Mouse (Mus musculus) lung, postnatal 0 days (tissue): ENCODE data around the gene Gm49340. TPM values are rescaled to one million over a fixed set of nuclear protein-coding genes. Genes with fewer than 3 reads are reported as not detected.
"Not testable (repeated sequence)": the region's sequence is repeated elsewhere in the genome, so short reads cannot be mapped to it uniquely, and the experiment has no call there.

Experiments used
- ATAC-seq: fragments of 200-750 bp; cut with Nextera tagmentation; 2 replicates; pipeline ENCODE4 v1.8.0; 2017; ENCODE audit warnings: moderate library complexity
- DNase-seq: peaks from one replicate; pipeline ENCODE4 v3.0.0-alpha.2; 2016; ENCODE audit warnings: low spot score
- H3K27ac ChIP-seq: fragments of 300-500 bp; sonication (generic); 2 replicates; pipeline ENCODE4 v1.5.1; 2014; ENCODE audit warnings: antibody characterized with exemption, mild to moderate bottlenecking, low read length, mixed read lengths
- H3K27me3 ChIP-seq: fragments of 300-500 bp; sonication (generic); replicated peaks from 2 replicates; pipeline ENCODE4 v1.6.1; 2014; ENCODE audit warnings: low read length, mixed read lengths; ENCODE audit not compliant: insufficient read depth
- H3K36me3 ChIP-seq: fragments of 300-500 bp; sonication (generic); 2 replicates; pipeline ENCODE4 v1.6.1; 2014; ENCODE audit warnings: low read length, mixed read lengths; ENCODE audit not compliant: insufficient read depth
- H3K4me1 ChIP-seq: fragments of 300-500 bp; sonication (generic); 2 replicates; pipeline ENCODE4 v1.6.1; 2014; ENCODE audit warnings: antibody characterized with exemption, low read depth, low read length, mixed read lengths; ENCODE audit not compliant: insufficient read depth
- H3K4me2 ChIP-seq: fragments of 300-500 bp; sonication (generic); replicated peaks from 2 replicates; pipeline ENCODE4 v1.6.1; 2014; ENCODE audit warnings: low read depth, mild to moderate bottlenecking, low read length, moderate library complexity, mixed read lengths
- H3K4me3 ChIP-seq: fragments of 300-500 bp; sonication (generic); 2 replicates; pipeline ENCODE4 v1.5.1; 2014; ENCODE audit warnings: low read depth, low read length
- H3K9ac ChIP-seq: fragments of 300-500 bp; sonication (generic); replicated peaks from 2 replicates; pipeline ENCODE4 v1.6.1; 2014; ENCODE audit warnings: low read depth, mild to moderate bottlenecking
- H3K9me3 ChIP-seq: fragments of 300-500 bp; sonication (generic); 2 replicates; pipeline ENCODE4 v1.6.1; 2016; ENCODE audit warnings: low read length, mixed read lengths
- CTCF ChIP-seq: IDR thresholded peaks from 2 replicates; pipeline ENCODE4 v1.5.1; 2016; ENCODE audit warnings: antibody characterized with exemption, mild to moderate bottlenecking
- EP300 ChIP-seq: IDR thresholded peaks from 2 replicates; pipeline ENCODE4 v1.6.1; 2016; ENCODE audit warnings: antibody characterized with exemption, mild to moderate bottlenecking, control low read depth
- WGBS: fragments of 180-500 bp; shearing (Covaris S2); extraction: QIAGEN DNeasy Blood & Tissue Kit; methylation state at CpG from one replicate; pipeline ENCODE4 v1.1.7; 2014; 5-methylcytosine and 5-hydroxymethylcytosine counted together
- polyA plus RNA-seq: library from polyadenylated mRNA; unstranded; fragments of >200 nt; fragmentation: Nextera tagmentation; extraction: Ambion mirVana; gene quantifications from 2 replicates; pipeline ENCODE4 v1.2.1, GENCODE M21; 2015

Gm49340 gene
- polyA plus RNA-seq, 1 experiment from 2014 or later = not detected

DNA sequence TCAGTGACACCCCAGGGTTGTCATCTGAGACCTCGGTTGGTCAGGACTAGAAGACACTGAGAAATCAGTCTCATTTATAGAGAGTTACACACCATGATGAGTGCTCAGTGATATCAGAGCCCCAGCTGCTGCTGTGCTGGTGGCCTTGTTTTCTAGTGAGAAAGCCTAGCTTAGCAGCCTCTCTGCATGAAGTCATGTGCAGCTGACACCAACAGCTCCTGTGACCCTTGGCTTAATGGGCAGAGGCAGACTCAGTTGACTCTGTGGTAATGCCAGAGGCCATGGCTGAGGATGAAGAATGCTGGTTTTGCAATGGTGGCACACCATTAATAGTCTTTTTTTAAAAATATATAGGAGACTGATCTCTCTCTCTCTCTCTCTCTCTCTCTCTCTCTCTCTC, 39.9 kb upstream of the Gm49340 start:
- Histone ChIP-seq H3K27ac (no peak overlapping the region), H3K27me3 (no peaks in the 10 kb centered on the region), H3K36me3 (no peaks in the 10 kb centered on the region), H3K4me1 (no peaks in the 10 kb centered on the region; the same call in 1 of the 2 replicates), H3K4me2 (no peak overlapping the region), H3K4me3 (no peak overlapping the region), H3K9me3 (no peaks in the 10 kb centered on the region), H3K9ac (no peak overlapping the region)
- ATAC-seq = peak; percentile 26; the same call in 1 of the 2 replicates
- peak; percentile 16 for DNase-seq
- TF ChIP-seq CTCF = no peak
- TF ChIP-seq EP300 = no peak
- WGBS = 42% methylated on average over 1 of the region's 1 CpGs

DNA sequence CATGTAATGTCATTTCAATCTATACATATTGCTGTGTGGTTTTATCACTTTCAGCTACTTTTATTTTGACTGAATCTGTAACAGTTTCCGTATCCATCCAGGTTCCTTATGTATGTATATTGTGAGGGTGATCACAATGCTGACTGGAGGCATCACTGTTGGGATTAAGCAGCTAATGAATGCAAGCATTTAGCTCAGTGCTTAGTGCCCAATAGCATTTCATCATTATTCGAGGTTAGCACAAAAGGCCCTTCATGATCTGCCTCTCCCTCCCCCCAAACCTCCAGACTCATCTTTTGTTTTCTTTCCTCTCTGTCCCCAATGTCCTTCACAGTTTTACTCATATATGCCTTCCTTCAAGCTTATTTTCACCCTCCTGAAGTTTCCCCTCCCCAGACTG, 26.4 kb upstream of the Gm49340 start:
- Histone ChIP-seq H3K4me2 (no peak overlapping the region), H3K9ac (no peak overlapping the region), H3K27ac (no peak overlapping the region), H3K36me3 (no peaks in the 10 kb centered on the region), H3K27me3 (no peaks in the 10 kb centered on the region), H3K4me1 (no peaks in the 10 kb centered on the region), H3K9me3 (no peaks in the 10 kb centered on the region), H3K4me3 (no peak overlapping the region)
- TF ChIP-seq CTCF (no peak), EP300 (no peak)
- no peak for ATAC-seq
- 54% methylated on average over 2 of the region's 2 CpGs for WGBS
- no peak for DNase-seq

GRCm38 (mm10) chr11:73315961-73316360, 13.6 kb upstream of the Gm49340 start:
- 46% methylated on average over 3 of the region's 3 CpGs for WGBS

GRCm38 (mm10) chr11:73318581-73318980, 11.0 kb upstream of the Gm49340 start:
- 71% methylated on average over 2 of the region's 2 CpGs for WGBS
- not testable (repeated sequence) for DNase-seq, H3K27me3 ChIP-seq, ATAC-seq, H3K9me3 ChIP-seq, H3K9ac ChIP-seq, H3K27ac ChIP-seq, H3K4me2 ChIP-seq, H3K36me3 ChIP-seq, H3K4me3 ChIP-seq, H3K4me1 ChIP-seq

More at GRCm38 (mm10) chr11:73315961-73316360, 13.6 kb upstream of the Gm49340 start:
- Histone ChIP-seq H3K27ac (no peak overlapping the region), H3K9ac (no peak overlapping the region), H3K4me1 (no peaks in the 10 kb centered on the region), H3K36me3 (no peaks in the 10 kb centered on the region), H3K27me3 (no peaks in the 10 kb centered on the region), H3K9me3 (no peaks in the 10 kb centered on the region), H3K4me2 (no peak overlapping the region), H3K4me3 (no peak overlapping the region)
- TF ChIP-seq EP300 (no peak), CTCF (no peak)
- DNase-seq (no peak), ATAC-seq (no peak)

DNA sequence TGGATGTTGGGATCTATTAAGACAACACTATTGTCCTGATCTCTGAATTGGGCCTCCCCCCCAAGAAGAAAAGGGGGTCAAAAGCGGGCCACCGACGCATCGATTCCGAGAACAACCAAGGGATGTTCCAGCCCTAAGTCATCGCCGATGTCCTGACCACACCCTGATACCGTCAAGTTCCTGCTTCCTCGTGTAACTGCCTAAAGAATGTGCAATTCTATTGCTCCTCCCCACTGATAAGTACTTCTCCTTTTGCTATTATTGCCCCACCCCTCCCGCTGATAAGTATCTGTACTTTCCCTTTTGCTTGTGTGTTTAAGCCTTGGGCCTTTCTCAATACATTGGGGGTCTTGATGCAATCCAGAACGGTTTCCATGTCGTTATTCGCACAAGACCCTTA, 8.5 kb upstream of the Gm49340 start:
- ATAC-seq, H3K9me3 ChIP-seq, H3K27me3 ChIP-seq, H3K27ac ChIP-seq, DNase-seq, H3K4me1 ChIP-seq, H3K36me3 ChIP-seq, H3K4me2 ChIP-seq, H3K4me3 ChIP-seq, H3K9ac ChIP-seq: not testable (repeated sequence)
- 90% methylated on average over 13 of the region's 13 CpGs for WGBS

GRCm38 (mm10) chr11:73323906-73324830, 5.4 kb upstream of the Gm49340 start:
- DNase-seq (peak; percentile 78), ATAC-seq (peak; percentile 75)
- TF ChIP-seq CTCF = no peak
- TF ChIP-seq EP300 = no peak
- H3K4me1 ChIP-seq = no peaks in the 10 kb centered on the region
- no peak overlapping the region; the same call in 1 of the 2 replicates for H3K4me2 ChIP-seq
- no peak overlapping the region for H3K9ac ChIP-seq
- H3K9me3 ChIP-seq = no peaks in the 10 kb centered on the region
- no peak overlapping the region for H3K4me3 ChIP-seq
- H3K36me3 ChIP-seq = no peaks in the 10 kb centered on the region
- peak overlapping the region; percentile 28; the same call in 1 of the 2 replicates for H3K27ac ChIP-seq
- WGBS = 56% methylated on average over 9 of the region's 9 CpGs
- no peaks in the 10 kb centered on the region for H3K27me3 ChIP-seq
